Mouse (Mus musculus) lung, embryonic 14.5 days (tissue): ENCODE measurements around the gene Rtl10. TPM values are rescaled to one million over a fixed set of nuclear protein-coding genes. Genes with fewer than 3 reads are reported as not detected.
A peak's percentile ranks its signal among the peaks of the same experiment; 100 is the strongest.

ENCODE experiments used
- ATAC-seq: fragments of 200-750 bp; cut with Nextera tagmentation; 2 replicates; pipeline ENCODE4 v1.8.0; 2017; ENCODE audit warnings: mild to moderate bottlenecking, moderate TSS enrichment, moderate library complexity; ENCODE audit not compliant: insufficient read depth
- DNase-seq: peaks from one replicate; pipeline ENCODE4 v3.0.0-alpha.2; 2015
- H3K27ac ChIP-seq: fragments of 300-500 bp; sonication (generic); 2 replicates; pipeline ENCODE4 v1.5.1; 2014; ENCODE audit warnings: low read depth, mild to moderate bottlenecking, moderate library complexity
- H3K27me3 ChIP-seq: fragments of 300-500 bp; sonication (generic); 2 replicates; pipeline ENCODE4 v1.6.1; 2014; ENCODE audit warnings: low read length, control low read depth; ENCODE audit not compliant: insufficient read depth
- H3K36me3 ChIP-seq: fragments of 300-500 bp; sonication (generic); 2 replicates; pipeline ENCODE4 v1.6.1; 2014; ENCODE audit warnings: control low read depth; ENCODE audit not compliant: insufficient read depth
- H3K4me1 ChIP-seq: fragments of 300-500 bp; sonication (generic); 2 replicates; pipeline ENCODE4 v1.6.1; 2014; ENCODE audit warnings: antibody characterized with exemption, control low read depth; ENCODE audit not compliant: insufficient read depth
- H3K4me2 ChIP-seq: fragments of 300-500 bp; sonication (generic); 2 replicates; pipeline ENCODE4 v1.6.1; 2014; ENCODE audit warnings: mild to moderate bottlenecking
- H3K4me3 ChIP-seq: fragments of 300-500 bp; sonication (generic); 2 replicates; pipeline ENCODE4 v1.5.1; 2014; ENCODE audit warnings: low read depth, low read length
- H3K9ac ChIP-seq: fragments of 300-500 bp; sonication (generic); 2 replicates; pipeline ENCODE4 v1.6.1; 2014
- H3K9me3 ChIP-seq: fragments of 300-500 bp; sonication (generic); 2 replicates; pipeline ENCODE4 v1.6.1; 2016; ENCODE audit warnings: low read depth, low read length, control low read depth
- CTCF ChIP-seq: IDR thresholded peaks from 2 replicates; pipeline ENCODE4 v1.5.1; 2016; ENCODE audit warnings: antibody characterized with exemption, low read depth
- WGBS: fragments of 180-500 bp; shearing (Covaris S2); extraction: QIAGEN DNeasy Blood & Tissue Kit; methylation state at CpG from one replicate; pipeline ENCODE4 v1.1.7; 2014; 5-methylcytosine and 5-hydroxymethylcytosine counted together
- polyA plus RNA-seq: library from polyadenylated mRNA; unstranded; fragments of >200 nt; fragmentation: Nextera tagmentation; extraction: Ambion mirVana; gene quantifications from 2 replicates; pipeline ENCODE4 v1.2.1, GENCODE M21; 2014

Rtl10 gene
- polyA plus RNA-seq = 4.2 and 4.8 TPM in 2 replicates

DNA sequence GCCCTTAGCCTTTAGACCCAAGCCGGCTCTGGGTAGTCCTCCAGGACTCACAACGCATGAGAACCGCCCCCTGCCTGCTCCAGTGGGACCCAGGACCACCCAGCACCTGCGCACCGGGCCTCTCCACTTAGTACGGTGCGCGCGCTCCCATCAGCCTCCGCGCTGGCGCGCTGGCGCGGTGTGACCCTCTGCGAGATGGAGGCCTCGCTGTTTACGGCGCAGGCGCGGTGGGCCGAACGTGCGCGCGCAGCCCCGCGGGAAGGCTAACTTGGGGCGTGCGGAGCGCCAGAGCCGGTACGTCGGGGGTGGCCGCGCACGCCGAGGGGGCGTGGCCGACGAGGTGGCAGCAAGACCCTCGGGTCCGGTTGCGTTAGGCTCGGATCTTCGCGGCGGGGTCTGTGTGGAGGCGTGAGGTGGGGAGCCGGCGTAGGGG is at the start of gene Rtl10, which contains the start of gene Gnb1l:
Gene Rtl10 (plus strand): TSS at position 344 of the 433 bp plus-strand sequence.
Gene Gnb1l (plus strand): TSS at position 156 of the 433 bp plus-strand sequence.
- Histone ChIP-seq H3K9me3 (no peaks in the 10 kb centered on the region), H3K27ac (peak within 1 kb of the TSS; percentile 89), H3K4me1 (peaks cover 5% of the 10 kb centered on the region; the same call in 1 of the 2 replicates), H3K27me3 (no peaks in the 10 kb centered on the region), H3K4me2 (peak within 1 kb of the TSS; percentile 77), H3K36me3 (peaks cover 26% of the 10 kb centered on the region), H3K4me3 (peak within 1 kb of the TSS; percentile 74), H3K9ac (peak within 1 kb of the TSS; percentile 78)
- no peak for TF ChIP-seq CTCF
- ATAC-seq (peak; percentile 97), DNase-seq (peak; percentile 98)
- under 1% methylated on average over 48 of the region's 51 CpGs for WGBS

DNA sequence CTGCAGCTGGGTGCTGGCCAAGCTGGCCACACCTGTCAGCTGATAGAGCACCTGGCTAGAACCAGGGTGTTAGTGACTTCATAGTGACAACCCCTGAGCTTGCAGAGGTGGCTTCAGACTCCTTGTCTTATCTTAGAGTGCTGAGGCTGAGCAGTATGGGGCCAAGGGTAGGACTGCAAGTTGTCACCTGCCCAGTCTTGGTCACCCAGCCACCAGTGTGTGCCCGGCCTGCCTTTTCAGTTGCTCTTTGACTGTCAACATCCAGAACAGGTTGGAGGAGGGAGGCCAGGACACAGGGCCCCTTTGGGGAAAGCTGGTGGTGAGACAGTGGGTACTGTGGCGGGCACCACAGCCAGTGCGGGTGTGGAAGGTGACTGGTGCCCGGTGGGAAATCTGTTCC is 49.7 kb upstream of the Rtl10 start:
- no peak overlapping the region for H3K4me2 ChIP-seq
- H3K9me3 ChIP-seq = no peaks in the 10 kb centered on the region
- no peak overlapping the region for H3K4me3 ChIP-seq
- TF ChIP-seq CTCF = no peak
- no peaks in the 10 kb centered on the region for H3K27me3 ChIP-seq
- no peak overlapping the region for H3K9ac ChIP-seq
- ATAC-seq (no peak), DNase-seq (no peak)
- WGBS = 83% methylated on average over 4 of the region's 4 CpGs
- H3K36me3 ChIP-seq = no peaks in the 10 kb centered on the region
- H3K27ac ChIP-seq = no peak overlapping the region
- peaks cover 9% of the 10 kb centered on the region; the same call in 1 of the 2 replicates for H3K4me1 ChIP-seq

DNA sequence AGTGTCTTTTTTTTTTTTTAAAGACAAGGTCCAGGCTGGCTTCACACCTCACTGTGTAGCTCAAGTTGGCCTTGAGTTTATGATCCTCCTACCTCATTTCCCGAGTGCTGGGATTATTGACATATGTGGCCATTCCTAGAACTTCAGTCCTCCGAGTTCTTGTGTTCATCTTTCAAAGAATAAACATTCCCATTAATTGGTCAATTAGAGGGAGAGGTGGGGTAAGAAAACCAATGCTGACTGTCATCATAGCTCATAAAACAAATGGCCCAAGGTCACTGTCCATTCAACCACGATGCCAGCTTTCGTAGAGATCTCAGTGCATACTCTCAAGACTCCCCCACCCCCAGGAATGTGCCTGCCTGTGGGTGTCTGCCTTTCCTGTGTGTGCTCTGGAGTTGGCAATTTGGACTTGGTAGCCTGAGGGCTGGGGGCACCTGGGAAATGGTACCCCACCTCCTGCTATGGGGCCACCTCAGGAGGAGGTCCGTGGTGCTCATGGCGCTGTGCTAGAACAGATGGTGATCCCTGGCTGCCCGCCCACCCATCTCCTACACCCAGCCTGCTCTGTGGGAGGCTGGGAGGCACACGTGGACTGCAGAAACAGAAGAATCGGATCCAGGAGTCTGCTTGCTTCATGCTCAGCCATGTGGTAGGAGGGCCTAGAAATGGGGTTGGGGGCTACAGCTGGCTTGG is 47.1 kb upstream of the Rtl10 start:
- Histone ChIP-seq H3K27ac (no peak overlapping the region), H3K36me3 (0 out of 2 replicates have a peak, but pooled peaks cover under 1% of the 10 kb centered on the region), H3K4me2 (no peak overlapping the region), H3K27me3 (no peaks in the 10 kb centered on the region), H3K4me1 (peaks cover 9% of the 10 kb centered on the region; the same call in 1 of the 2 replicates), H3K9ac (no peak overlapping the region), H3K9me3 (no peaks in the 10 kb centered on the region), H3K4me3 (no peak overlapping the region)
- DNase-seq (peak; percentile 25), ATAC-seq (0 out of 2 replicates have a peak, but pooled peaks have one; percentile 12)
- 42% methylated on average over 9 of the region's 9 CpGs for WGBS
- TF ChIP-seq CTCF = no peak

- no peak for ATAC-seq
- no peaks in the 10 kb centered on the region for H3K27me3 ChIP-seq
- H3K4me2 ChIP-seq = no peak overlapping the region
- no peak overlapping the region for H3K9ac ChIP-seq
- WGBS = 74% methylated on average over 8 of the region's 8 CpGs
- H3K4me3 ChIP-seq = no peak overlapping the region
- no peak for TF ChIP-seq CTCF
- peaks cover 8% of the 10 kb centered on the region for H3K36me3 ChIP-seq
- peaks cover 9% of the 10 kb centered on the region; the same call in 1 of the 2 replicates for H3K4me1 ChIP-seq
- no peak overlapping the region for H3K27ac ChIP-seq
- DNase-seq = no peak
- no peaks in the 10 kb centered on the region for H3K9me3 ChIP-seq
Measured at GRCm38 (mm10) chr16:18452361-18452862, 46.3 kb upstream of the Rtl10 start.

DNA sequence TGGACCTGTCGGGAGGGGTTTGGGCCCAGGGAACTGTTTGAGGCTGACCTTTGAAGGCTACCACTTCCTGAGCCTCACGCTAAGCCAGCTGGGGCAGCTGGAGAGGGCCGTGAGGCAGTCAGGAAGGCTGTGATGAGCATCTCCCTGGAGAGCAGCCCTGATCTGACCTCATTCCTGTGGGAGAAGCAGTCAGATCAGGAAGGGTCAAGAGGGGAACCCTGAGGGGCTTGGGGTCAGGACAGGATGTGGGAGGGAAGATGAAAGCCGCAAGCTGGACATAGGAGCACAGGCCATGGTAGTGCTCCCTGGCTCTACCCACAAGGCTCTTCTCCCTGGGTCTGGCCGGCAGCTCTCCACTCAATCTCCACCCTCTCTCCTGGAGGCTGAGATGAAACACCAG is 44.9 kb upstream of the Rtl10 start:
- no peaks in the 10 kb centered on the region for H3K27me3 ChIP-seq
- H3K36me3 ChIP-seq = peaks cover 16% of the 10 kb centered on the region
- WGBS = 41% methylated on average over 5 of the region's 5 CpGs
- no peak overlapping the region for H3K4me3 ChIP-seq
- DNase-seq (no peak), ATAC-seq (no peak)
- H3K4me1 ChIP-seq = peaks cover 6% of the 10 kb centered on the region; the same call in 1 of the 2 replicates
- H3K9ac ChIP-seq = no peak overlapping the region
- TF ChIP-seq CTCF = no peak
- no peak overlapping the region for H3K27ac ChIP-seq
- H3K4me2 ChIP-seq = no peak overlapping the region
- H3K9me3 ChIP-seq = no peaks in the 10 kb centered on the region

DNA sequence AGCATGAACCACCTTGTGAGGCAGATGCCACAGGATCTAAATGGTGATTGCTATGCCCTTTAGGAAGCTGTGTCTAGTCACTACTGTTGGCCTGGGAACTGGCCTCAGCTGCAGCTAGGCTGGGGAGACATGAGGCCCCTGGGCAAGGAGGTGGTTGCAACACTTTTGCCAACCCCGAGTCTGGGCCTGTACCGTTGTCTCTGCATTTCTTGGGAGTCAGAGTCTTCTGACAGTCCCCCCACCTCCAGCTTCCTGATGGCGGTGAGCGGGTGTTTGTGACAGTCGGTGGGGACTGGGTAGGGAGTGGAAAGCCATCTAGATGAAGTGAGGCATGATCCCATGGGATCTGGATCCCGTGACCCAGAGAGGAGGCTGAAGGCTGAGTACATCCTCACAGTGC is 43.3 kb upstream of the Rtl10 start:
- 75% methylated on average over 6 of the region's 6 CpGs for WGBS
- TF ChIP-seq CTCF = no peak
- no peak overlapping the region for H3K4me3 ChIP-seq
- peaks cover 19% of the 10 kb centered on the region for H3K4me1 ChIP-seq
- H3K27me3 ChIP-seq = no peaks in the 10 kb centered on the region
- no peak overlapping the region for H3K9ac ChIP-seq
- no peak overlapping the region for H3K4me2 ChIP-seq
- ATAC-seq = no peak
- H3K9me3 ChIP-seq = no peaks in the 10 kb centered on the region
- no peak overlapping the region for H3K27ac ChIP-seq
- DNase-seq = no peak
- H3K36me3 ChIP-seq = peaks cover 16% of the 10 kb centered on the region

GRCm38 (mm10) chr16:18458661-18459060 is 40.0 kb upstream of the Rtl10 start:
- ATAC-seq (no peak), DNase-seq (no peak)
- H3K9me3 ChIP-seq = no peaks in the 10 kb centered on the region
- no peak overlapping the region for H3K9ac ChIP-seq
- no peak overlapping the region for H3K27ac ChIP-seq
- TF ChIP-seq CTCF = no peak
- H3K4me1 ChIP-seq = peaks cover 14% of the 10 kb centered on the region
- H3K27me3 ChIP-seq = no peaks in the 10 kb centered on the region
- H3K4me3 ChIP-seq = no peak overlapping the region
- no peak overlapping the region for H3K4me2 ChIP-seq
- peaks cover 16% of the 10 kb centered on the region for H3K36me3 ChIP-seq
